Mouse (Mus musculus) frontal cortex, postnatal 36 days (tissue): ENCODE data around the gene Gpr162.

Experiments
- DNase-seq, 2 experiments: peaks; one replicate each; pipeline ENCODE4 v3.0.0; 2022; ENCODE audit warnings: low spot score in 2 of 2

The Gpr162 gene

DNA sequence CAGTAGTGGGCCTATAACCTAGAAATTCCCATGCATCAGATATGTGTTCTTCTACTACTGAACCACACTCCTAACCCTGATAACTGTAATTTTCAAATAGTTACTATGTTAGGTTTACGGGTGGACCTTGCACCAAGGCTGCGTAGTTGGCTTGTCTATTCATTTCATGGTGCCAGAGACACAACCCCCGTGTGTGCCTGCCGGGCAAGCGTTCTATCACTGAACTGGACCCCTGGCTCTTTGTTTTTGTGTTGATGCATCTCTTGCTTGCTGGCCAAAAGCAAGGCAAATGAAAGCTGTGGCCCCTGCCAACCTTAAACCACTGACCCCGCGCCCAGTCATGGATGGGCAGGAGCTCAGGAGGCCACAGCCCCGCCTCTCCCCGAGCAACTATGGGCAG is 18.0 kb upstream of the Gpr162 start:
- DNase-seq, result no peak

DNA sequence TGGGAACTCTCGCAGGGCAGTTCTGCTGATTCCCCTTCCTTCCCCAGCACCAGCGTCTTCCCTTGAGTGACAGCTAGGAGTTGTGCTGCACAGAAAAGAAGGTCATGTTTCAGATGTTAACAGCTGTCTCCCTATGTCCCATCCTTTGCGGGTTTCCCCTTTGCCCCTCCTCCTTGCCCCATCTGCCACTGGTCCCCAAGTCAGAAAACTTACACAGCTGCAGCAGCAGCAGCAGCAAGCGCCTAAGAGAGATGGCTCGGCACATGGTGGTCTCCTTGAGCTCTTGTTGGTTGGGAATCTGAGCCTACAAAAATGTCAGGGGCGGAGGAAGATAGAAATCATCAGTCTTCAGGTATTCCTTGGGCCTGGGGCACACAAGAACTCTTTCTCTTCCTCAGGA is 15.6 kb upstream of the Gpr162 start:
- no peak for DNase-seq

DNA sequence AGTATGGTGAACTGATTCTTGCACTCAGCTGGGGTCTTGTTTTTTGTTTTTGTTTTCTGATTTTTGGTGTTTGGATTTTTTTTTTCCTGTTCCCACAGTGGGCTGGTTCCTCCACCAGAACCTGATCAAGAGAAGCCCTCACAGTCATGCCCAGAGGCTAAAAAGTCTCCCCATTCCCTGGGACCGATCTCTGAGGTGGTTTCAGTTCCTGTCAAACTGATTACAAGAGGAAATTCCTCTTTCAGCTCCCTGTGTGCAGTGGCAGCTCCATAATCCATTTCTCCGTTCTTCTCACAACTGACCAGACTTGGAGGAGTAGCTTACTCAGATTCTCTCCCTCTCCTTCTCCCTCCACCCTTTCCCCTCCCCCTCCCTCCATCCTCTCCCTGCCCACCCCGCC is 10.6 kb upstream of the Gpr162 start:
- no peak for DNase-seq

DNA sequence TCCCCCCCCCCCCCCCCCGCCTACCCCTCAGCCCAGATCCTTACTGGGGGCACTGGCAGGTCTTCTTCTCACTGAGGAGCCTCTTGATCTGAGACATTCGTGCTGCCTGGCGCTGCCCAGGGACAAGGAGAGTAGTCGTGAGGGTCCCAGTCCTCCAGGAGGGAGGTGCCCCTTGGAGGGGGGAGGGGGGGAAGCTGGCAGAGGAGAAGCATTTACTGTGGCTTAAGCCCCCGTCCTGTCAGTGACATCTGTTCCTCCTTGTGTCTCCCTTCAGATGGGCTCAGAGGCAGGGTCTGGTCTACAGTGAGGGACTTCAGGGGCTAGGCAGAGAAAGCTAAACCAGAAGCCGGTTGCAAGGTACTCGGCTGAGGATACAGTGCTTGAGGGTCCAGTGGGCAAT is 2.8 kb upstream of the Gpr162 start:
- no peak for DNase-seq

DNA sequence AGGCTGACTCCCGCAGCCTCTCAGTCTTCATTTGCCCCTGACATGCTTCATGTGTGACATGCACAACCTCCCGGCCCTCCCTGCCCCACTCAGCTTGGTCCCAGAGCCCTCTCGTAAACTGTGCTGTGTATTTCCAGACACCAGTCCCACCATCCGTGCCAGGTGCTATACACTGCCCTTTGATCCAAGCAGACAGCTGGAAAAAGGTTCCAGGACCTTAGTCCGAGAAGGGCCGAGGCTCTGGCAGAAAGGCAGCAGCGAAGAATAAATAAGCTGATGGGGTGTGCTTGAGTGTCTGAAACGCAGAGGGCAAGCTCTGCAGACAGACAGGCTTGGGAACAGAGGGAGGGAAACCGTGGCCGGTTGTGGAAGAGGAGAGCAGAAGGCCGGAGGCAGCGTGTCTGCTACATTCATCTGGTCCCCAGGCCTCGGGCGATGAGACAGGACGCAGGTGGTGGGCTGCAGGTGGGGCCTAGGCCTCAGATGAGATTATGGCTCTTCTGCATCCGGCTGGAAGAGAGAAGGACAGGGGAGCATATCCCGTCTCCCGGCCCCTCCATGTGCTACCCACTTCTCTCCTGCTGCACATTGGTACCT is 2.1 kb upstream of the Gpr162 start:
- no peak for DNase-seq

DNA sequence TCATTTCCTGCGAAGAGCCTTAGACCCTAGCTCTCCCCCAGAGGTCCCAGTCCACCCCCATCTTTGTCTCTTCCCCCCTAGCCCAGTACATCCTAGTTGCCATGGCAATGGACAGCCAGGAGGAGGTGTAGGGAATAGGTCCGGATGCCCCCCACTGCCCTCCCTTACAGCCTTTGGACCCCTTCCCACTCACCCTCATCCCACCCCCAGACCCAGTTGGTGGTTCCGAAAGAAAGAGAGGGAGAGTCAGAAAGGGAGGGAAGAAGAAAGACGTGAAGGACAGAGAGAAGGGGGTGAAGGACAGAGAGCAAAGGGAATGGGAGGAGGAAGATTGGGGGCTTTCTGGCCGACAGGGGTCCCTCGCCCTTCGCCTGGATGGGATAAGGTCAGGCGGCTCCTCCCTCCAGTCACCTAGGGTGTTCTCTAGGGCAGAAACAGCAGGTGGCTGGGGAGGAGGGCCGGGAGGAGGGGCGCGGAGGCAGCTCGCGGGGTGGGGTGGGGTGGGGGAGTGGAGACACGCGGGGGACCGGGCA is 592 bp downstream of the Gpr162 start:
- peak; percentile 16 to 34 for DNase-seq

DNA sequence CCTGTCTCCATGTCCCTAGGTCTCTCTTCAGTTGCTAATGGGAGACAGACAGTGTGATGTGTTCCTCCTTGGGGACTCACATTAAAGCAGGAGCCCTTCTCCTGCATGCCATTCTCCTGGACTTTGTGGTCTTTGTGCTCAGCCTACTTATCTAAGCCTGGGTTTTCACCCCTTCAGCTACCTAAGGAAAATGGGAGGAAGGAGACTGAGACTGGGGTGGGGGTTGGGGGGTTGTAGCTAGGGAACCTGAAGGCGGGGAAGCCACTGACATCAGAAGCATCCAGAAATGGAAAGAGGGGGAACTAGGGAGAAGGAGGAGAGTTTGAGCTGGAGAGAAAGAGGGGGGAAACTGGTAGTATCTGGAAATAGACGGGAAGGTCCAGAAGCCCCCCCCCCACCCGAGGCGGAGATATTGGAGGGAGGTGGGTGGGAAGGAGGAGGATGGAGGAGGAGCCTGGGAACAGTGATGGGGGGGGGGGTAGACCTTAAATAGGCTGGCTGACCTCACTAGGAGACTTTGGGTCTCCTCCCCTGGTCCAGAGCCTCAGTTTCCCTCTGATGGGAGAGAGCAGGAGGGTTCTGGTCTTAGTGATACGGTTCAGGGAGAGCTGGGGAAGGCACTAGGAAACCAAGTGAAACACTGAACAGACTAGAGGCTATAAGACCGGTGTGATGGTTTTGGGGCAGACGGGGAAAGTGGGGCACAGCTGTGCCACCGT is 1.2 kb downstream of the Gpr162 start:
- peak; percentile 30 to 41 for DNase-seq

DNA sequence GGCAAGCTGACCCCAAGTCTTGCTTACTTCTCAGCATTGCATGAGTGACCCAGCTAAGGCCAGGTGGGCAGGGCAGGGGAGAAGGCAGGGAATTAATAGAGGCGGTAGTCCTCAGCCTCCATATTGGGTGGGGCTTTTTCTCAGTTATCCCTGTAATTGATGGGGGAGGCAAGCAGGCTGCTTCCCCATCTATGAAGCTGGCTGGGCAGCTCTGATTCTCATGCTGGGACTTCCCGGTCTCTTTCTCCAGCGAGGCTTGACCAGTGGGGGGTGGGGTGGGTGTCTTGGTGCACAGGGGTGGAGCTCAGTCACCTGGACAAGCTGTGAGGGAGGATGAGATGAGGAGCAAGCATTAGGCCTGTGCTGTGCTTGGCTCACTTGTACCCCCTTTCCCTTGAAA is 2.0 kb downstream of the Gpr162 start:
- no peak for DNase-seq

DNA sequence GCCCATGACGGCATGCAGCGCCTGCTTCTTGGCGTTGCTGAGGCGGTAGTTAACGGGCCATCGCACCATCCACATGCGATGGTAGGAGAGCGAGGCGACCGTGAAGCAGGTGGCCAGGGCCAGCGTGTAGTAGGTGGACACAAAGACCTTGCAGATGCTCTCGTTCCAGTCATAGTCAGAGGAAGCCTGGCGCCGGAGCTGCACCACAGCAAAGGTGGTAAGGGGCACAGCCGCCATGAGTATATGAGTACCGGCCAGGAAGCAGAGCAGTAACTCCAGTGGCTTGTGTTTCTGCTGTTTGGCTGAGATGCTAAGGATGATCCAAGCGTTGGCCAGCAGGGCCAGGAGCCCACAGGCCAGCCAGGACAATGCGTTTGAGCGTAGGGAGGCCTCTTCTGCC is 2.5 kb downstream of the Gpr162 start:
- DNase-seq, result peak in 1 of 2 experiments; percentile 31

DNA sequence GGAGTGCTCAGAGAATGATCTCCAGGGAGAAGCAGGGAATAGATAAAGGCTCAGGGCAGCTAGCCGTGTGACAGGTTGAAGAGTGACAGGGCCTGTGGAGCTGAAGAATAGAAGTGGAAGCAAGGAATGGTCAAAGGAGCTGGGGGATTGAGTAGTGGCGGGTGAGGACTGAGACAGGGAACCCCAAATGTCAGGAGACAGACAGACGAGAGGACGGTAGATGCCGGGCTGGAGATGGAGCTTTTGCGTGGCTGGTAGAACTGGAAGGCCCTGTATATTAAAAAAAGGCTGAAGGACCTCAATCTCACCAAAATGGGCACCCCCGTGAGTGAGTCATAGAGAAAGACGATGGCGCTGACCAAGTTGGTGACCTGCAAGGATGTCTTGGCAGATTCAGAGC is 3.3 kb downstream of the Gpr162 start:
- peak in 1 of 2 experiments; percentile 29 for DNase-seq

DNA sequence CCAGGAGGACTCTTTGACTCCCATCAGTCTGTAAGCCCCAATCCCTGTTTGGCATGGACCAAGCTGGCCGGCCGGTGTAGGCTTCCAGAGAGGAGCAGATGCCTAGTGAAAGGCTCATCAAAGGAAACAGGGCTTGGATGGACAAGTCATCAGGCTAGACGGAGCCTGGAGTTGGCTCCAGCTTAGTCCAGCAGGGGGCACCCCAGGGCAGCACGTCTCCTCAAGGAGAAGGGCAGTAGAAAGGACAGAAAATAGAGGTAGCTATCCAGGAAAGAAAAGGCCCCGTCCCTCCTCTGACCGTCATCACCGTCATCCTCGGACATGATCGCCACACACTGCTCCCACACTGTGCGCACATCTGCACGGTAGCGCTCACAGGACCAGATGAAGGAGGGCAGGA is 4.1 kb downstream of the Gpr162 start:
- peak; percentile 90 to 92 for DNase-seq

DNA sequence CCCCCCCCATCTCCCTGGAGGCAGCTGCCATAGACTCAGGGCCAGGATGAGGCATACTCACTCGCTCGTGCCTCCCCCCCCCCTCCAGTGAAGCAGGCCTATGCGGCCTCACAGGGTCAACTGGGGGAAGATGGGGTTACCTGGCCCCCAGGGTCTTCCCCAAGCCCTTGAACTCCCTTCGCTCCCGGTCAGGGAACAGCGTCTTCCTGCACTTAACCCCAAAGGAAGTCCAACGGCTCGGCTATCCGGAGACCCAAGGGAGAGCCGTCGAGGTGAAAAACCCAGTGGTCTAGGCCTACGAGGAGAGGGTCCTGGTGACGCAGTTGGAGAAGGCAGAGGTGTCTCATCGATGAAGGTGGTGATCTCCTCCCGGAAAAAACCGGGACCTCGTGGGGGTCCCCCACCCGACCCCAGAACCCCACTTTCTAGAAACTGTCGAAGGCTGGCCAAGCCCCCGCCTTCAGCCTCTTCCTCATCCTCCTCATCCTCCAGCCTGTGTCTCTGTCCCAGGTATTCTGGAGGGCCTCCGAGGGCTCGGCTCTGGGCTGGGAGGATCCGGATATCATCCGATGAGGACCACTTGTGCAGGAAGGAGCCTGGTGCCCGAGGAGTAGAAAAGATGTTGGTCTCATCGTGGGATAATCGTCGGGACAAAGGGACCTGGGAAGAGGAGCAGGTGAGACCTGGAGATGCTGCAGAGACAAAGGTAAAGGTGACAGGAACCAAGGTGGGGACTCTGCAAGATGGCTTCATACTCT is 5.0 kb downstream of the Gpr162 start:
- no peak for DNase-seq

DNA sequence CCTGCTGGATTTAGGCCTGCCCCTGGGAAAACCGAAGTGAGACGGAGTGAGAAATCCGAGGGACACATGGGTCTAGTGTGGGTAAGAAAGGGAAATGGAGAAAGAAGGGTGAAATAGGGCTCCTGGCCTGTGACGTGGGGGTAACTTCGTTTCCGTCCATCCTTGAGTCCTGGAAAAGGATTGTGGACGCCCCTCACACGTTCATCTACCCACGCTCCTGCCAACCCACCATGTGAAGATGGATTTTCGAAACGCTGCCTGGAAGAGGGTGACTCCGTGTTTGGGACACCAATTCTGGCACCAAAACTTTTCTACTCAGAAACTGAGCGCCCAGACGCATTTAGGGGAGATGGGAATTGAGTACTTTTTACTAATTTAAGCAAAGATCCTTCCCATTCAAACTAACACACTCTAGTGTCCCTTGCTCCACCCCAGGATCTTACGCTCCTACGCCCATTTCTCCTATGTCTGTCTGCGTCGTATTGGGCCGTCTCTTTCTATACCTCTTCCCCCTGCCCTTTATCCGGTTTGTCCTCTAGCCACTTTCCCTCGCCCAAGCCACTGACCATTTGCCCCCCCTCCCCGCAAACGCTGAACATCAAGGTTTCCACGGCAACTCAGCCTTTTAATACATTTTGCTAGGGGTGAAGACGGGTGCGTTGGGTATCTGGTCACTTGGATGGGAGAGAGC is 5.8 kb downstream of the Gpr162 start:
- peak; percentile 30 to 38 for DNase-seq

DNA sequence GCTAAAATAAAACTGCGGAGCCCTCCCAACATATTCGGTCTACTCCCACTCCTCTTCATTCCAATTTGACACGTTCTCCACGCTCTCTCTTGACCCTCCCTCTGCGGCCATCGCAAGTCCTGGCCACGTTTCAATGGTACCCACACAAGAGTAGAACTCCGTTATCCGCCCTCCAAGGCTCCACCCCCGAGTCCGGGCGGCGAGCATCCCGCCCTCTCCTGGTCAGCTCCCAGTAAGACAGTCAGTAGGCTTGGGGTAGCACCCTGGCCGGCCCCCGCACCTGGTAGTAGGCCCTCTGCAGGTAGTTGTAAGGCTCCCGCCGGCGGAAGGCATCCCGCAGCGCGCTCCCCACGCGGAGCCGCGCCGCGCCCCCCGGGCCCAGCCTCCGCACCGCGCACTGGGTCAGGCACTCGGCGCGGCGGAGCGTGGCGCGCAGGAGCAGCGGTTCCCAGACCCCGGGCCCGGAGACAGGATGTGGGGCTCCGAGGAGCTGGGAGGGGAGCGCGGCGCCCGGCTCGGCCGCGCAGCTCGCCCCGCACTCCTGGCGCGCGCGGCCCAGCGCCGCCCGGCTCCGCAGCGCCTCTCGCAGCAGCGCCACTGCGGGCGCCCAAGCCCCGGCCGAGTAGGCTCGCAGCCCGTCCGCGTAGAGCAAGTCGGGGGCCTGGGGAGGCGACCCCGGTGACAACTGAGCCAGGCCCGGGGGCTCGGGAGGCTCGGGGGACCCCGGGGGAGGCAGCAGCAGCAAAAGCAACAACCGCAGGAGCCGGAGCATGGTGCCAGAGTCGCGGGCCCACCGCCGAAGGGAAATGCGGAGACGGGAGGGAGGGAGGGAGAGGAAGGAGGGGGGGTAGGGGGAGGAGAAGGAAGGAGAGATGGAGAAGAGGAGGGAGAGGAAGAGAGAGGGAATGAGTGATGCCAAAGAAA is 6.6 kb downstream of the Gpr162 start, which contains the start of gene P3h3:
Gene P3h3, minus strand, starts transcription at position 837 of the 924 bp plus-strand sequence.
- DNase-seq, result peak; percentile 84 to 87

DNA sequence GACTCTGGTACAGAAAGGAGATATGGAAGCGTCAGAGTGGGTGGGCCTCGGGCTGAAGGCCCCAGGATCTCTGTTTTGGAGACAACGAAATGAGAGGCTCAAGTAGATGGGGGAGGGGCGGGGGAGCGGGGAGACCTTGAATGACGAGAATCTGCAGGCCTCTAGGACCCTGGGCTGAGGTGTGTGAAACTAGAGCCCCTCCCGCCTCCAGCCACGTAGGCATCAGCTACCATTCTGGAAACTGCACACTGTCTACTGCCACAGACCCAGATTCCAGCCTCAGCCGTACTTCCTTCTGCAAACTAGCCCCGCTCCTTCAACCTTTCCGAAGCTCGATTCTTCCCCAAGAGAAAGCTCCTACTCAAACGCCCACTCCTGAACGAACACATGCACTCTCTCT is 7.5 kb downstream of the Gpr162 start:
- peak; percentile 42 to 56 for DNase-seq

DNA sequence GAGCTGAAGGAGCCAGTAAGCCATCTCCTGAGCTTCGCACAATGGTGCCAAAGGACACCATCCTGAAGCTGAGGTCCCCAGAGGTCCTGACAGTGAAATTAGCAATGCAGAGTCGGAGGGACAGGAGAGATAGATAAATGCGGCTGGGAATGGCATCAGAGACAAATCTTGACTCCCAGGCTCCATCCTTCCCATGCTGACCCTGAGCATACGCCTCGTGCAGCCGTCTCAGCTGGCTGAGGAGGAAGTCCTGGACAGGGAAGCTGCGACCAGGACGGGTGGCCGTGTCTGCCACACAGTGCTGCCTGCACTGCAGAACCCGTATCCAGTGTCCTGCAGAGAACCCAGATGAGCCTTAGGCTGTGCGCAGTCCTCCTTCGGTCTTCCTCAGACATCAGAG is 9.1 kb downstream of the Gpr162 start:
- no peak for DNase-seq

DNA sequence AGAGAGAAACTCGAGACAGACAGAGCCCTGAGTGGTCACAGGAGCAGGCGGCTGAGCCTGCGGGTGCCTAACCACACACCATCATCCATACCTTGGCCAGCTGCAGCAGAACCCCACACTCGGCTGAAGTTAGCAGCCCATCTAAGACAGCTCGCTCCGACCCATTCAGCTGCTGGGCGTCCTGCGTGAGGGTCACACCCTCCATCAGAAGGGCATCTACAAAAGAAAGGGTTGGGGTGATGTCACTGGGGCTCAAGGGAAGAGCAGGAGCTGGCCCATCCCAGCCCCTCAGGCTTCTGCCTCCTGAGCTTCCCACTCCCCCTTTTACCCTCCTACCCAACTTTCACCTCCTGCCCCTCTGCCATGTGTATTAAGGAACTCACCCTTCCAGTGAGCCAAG is 13.2 kb downstream of the Gpr162 start:
- no peak for DNase-seq

DNA sequence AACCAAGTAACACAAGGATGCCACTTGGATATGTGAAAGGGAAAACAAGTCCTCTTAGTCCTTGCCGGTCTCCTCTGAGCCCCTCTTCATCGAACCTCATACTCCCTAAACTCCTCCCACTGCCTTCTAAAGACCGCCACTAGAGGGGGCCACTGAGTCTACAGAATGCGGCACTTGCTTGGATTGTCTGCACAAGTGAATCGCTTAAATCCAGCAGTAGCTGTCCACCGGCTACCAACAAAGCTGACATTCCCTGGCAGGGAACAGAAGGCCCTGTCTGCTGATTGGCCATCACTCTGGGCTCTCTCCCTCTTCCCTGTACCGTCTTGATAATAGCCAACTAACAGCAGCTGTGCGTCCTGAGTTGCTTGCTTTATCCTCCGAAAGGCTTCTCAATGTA is 16.5 kb downstream of the Gpr162 start:
- peak; percentile 93 to 95 for DNase-seq

DNA sequence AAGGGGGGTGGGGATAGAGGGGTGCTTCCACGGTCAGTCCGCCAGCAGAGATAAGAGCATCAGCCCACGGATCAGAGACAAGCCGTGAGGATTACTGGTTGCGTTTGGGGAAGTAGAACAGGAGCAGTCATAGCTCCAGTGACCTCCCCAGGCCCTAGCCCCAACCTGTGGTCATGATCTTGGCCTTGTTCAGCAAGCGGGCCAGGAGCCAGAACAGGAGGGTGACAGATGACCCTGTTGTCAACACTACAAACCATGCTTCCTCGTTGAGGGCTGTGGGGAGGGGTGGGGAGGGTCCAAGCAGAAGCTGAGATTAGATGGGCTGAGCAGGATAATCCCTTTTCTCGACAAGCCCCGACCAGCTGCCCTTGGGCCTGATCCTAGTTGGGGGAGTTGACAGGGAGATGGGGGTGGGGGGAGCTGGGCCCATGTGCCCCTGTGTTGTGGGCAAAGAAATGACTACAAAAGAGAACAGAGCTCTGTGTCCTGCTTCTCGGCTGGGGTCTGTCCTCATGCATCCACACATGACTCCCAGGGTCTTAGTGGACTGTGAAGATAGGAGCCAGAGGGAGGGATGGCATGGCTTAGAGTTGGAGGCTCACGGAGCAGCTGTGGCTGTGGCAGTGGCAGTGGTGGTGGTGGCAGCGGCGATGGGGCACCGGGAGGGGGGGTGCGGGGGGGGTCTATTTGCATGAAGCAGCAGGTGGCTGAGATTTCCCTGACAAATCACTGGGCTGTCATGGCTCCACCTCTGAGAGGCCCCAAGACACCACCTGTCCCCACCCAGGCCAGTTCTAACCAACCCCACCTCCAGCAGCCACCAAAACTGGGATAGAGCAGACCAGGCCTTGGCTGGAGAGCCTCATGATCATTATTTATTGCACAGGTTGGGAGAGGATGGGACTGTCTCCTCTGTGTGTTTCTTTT is 23.3 kb downstream of the Gpr162 start, which contains the start of gene Gnb3:
Gene Gnb3, minus strand, starts transcription at position 35 of the 927 bp plus-strand sequence.
- no peak for DNase-seq

DNA sequence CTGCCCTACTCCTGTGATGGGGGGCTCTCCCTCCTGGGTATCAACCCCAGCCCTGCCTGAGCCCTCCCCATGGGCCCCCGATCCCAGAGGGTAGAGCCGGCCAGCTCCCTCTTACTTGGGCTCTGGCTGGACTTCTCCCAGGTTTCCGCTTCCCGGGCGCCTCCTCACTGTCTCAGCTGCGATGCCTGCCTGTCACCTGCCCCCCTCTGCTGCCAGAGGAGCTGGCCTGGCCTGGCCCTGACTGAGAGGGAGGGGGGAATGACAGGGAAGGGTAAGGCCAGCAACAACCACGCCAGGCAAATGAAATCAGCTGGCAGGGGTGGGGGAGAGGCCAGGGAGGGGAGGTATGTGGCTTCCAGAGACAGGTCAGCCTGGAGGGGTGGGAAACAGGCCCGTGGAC is 24.0 kb downstream of the Gpr162 start:
- DNase-seq, result no peak
